In genomic region chr9:114384691-114385090, GRCm38 (mm10) we compare ENCODE assay signal across 26 mouse cellular contexts. TPM values are rescaled to one million over a fixed set of nuclear protein-coding genes. Genes with fewer than 3 reads are reported as not detected.
"Had no signal": no experiment of that assay in that cellular context is flagged by ENCODE, and none has a peak within 500 bp of the region (broad histone marks: within the 10 kb centered on the region; RNA-seq: fewer than 3 reads in every experiment).

No protein-coding gene starts in this region.

- H3K4me2 ChIP-seq: limb, embryonic 12.5 days; limb, embryonic 15.5 days; liver, embryonic 11.5 days; lung, embryonic 14.5 days; midbrain, embryonic 12.5 days; midbrain, embryonic 15.5 days; neural tube, embryonic 13.5 days had no signal

- DNase-seq: kidney, postnatal 10 days; left cerebral cortex, postnatal 4 days; liver, postnatal 0 days; lung, embryonic 14.5 days; right cerebral cortex, postnatal 14 days; right cerebral cortex, postnatal 4 days; thymus, adult 2 months; thymus, postnatal 14 days; thymus, postnatal 4 days had no signal

- H3K4me1 ChIP-seq: midbrain, embryonic 12.5 days; midbrain, embryonic 15.5 days; neural tube, embryonic 13.5 days had no signal

- ATAC-seq: liver, postnatal 0 days; lung, postnatal 0 days; midbrain, embryonic 15.5 days had no signal

- H3K9ac ChIP-seq: limb, embryonic 12.5 days; limb, embryonic 15.5 days; liver, embryonic 14.5 days; liver, postnatal 0 days; lung, embryonic 14.5 days; midbrain, embryonic 12.5 days; midbrain, embryonic 15.5 days; neural tube, embryonic 13.5 days had no signal

- H3K36me3 ChIP-seq: midbrain, embryonic 12.5 days; midbrain, embryonic 15.5 days; neural tube, embryonic 13.5 days had no signal

- H3K27me3 ChIP-seq: limb, embryonic 12.5 days; limb, embryonic 15.5 days; midbrain, embryonic 12.5 days; midbrain, embryonic 15.5 days; neural tube, embryonic 13.5 days had no signal

- H3K4me3 ChIP-seq: limb, embryonic 12.5 days; limb, embryonic 15.5 days; midbrain, embryonic 12.5 days; midbrain, embryonic 15.5 days; myocyte; neural tube, embryonic 13.5 days had no signal

- H3K27ac ChIP-seq: limb, embryonic 12.5 days; limb, embryonic 15.5 days; liver, embryonic 14.5 days; macrophage; midbrain, embryonic 12.5 days; midbrain, embryonic 15.5 days; neural tube, embryonic 13.5 days; stomach, postnatal 0 days had no signal

- H3K9me3 ChIP-seq: limb, embryonic 12.5 days; limb, embryonic 15.5 days; midbrain, embryonic 12.5 days; midbrain, embryonic 15.5 days; neural tube, embryonic 13.5 days had no signal

RNA-seq across cellular contexts. Expression of gene Bcl2a1c, which starts 54.8 kb away (rescaled TPM):
- total RNA-seq: layer of hippocampus, postnatal 14 days; left cerebral cortex, postnatal 14 days; left cerebral cortex, postnatal 4 days; megakaryocyte, adult 5-6 weeks; monocyte, adult 5-6 weeks had no signal
- polyA plus RNA-seq: kidney, embryonic 14.5 days; limb, embryonic 12.5 days; limb, embryonic 15.5 days; liver, embryonic 11.5 days; liver, embryonic 14.5 days; liver, postnatal 0 days; lung, embryonic 14.5 days; midbrain, embryonic 12.5 days; midbrain, embryonic 15.5 days; myocyte; neural tube, embryonic 13.5 days; stomach, embryonic 14.5 days; stomach, postnatal 0 days; thymus, adult 2 months had no signal
